ENCODE assay signal across 9 mouse cellular contexts in genomic region chr5:147402505-147402904, GRCm38 (mm10). TPM values are rescaled to one million over a fixed set of nuclear protein-coding genes. Genes with fewer than 3 reads are reported as not detected.
DNase-seq lines count a peak whose midpoint lies in the region; ATAC-seq lines count a peak whose summit lies in the region.
"Had no signal": no experiment of that assay in that cellular context is flagged by ENCODE, and none has a peak within 500 bp of the region (broad histone marks: within the 10 kb centered on the region; RNA-seq: fewer than 3 reads in every experiment).

No protein-coding gene starts in this region.

- H3K4me1 ChIP-seq in liver, embryonic 13.5 days (replicated peaks), result peaks cover 7% of the 10 kb centered on the region; the same call in 1 of the 2 replicates

- intact Hi-C loops in gastrocnemius, postnatal 14 days (cut with DNase I; ENCODE audit: low total_unique reads), result no loop called here

- WGBS in liver, embryonic 13.5 days (ENCODE audit: insufficient replicate concordance), result 12% methylated on average over 5 of the region's 5 CpGs

- H3K36me3 ChIP-seq in liver, embryonic 13.5 days, result no peaks in the 10 kb centered on the region
- H3K36me3 ChIP-seq: lung, embryonic 15.5 days had no signal

- no peak overlapping the region for H3K4me3 ChIP-seq in liver, embryonic 13.5 days (replicated peaks)
- H3K4me3 ChIP-seq: erythroblast, embryonic 14.5 days; lung, embryonic 15.5 days had no signal

- peak; percentile 43 to 59 for DNase-seq in left cerebral cortex, adult 18-20 months (ENCODE audit: low spot score in 2 of 2)
- no peak for DNase-seq in left cerebral cortex, adult 8-10 months (ENCODE audit: low spot score in 2 of 2)
- DNase-seq in MN1 (ENCODE audit: low spot score), result peak; percentile 49
- DNase-seq in adrenal gland, postnatal 25 days, result peak; percentile 56
- DNase-seq in gastrocnemius, postnatal 14 days, result peak; percentile 34
- peak; percentile 23 for DNase-seq in liver, embryonic 13.5 days
- DNase-seq in right cerebral cortex, postnatal 36 days (ENCODE audit: low spot score in 2 of 2), result peak; percentile 27 to 30

- no peak for ATAC-seq in liver, embryonic 13.5 days (ENCODE audit: low read depth)

- H3K9me3 ChIP-seq in liver, embryonic 13.5 days (replicated peaks), result no peaks in the 10 kb centered on the region
- H3K9me3 ChIP-seq: lung, embryonic 15.5 days had no signal

- H3K27ac ChIP-seq in liver, embryonic 13.5 days, result no peak overlapping the region
- H3K27ac ChIP-seq: lung, embryonic 15.5 days had no signal

- H3K27me3 ChIP-seq in liver, embryonic 13.5 days, result peaks cover 49% of the 10 kb centered on the region

- H3K9ac ChIP-seq in liver, embryonic 13.5 days, result no peak overlapping the region
- H3K9ac ChIP-seq: lung, embryonic 15.5 days had no signal

- no peak overlapping the region for H3K4me2 ChIP-seq in liver, embryonic 13.5 days
- H3K4me2 ChIP-seq: lung, embryonic 15.5 days had no signal

RNA-seq across cellular contexts. Expression of gene Flt3, which starts 2.2 kb away (rescaled TPM):
- 1 to 10 TPM; 6.1 to 9.1 TPM for total RNA-seq in left cerebral cortex, adult 18-20 months (2021)
- total RNA-seq in left cerebral cortex, adult 8-10 months (2022), result 1 to 10 TPM; 6.2 to 7.4 (median 6.7) TPM
- total RNA-seq in adrenal gland, postnatal 25 days (2021), result 0.33 TPM in 1 of 2 replicates, not detected in the other
- not detected for total RNA-seq in gastrocnemius, postnatal 14 days (2021)
- 1.6 and 1.8 TPM in 2 replicates for polyA plus RNA-seq in liver, embryonic 13.5 days (2015; fragmentation: Nextera tagmentation; extraction: Ambion mirVana)

RNA-seq across cellular contexts. Expression of gene Pan3, which starts 27.5 kb away (rescaled TPM):
- total RNA-seq in left cerebral cortex, adult 18-20 months (2021), result 10 to 100 TPM; 74.2 to 79.9 TPM
- total RNA-seq in left cerebral cortex, adult 8-10 months (2022), result 100 to 1,000 TPM in 2 of 4 experiments, 10 to 100 TPM in 2; 80.0 to 106 (median 96.8) TPM
- total RNA-seq in adrenal gland, postnatal 25 days (2021), result 119 and 122 TPM in 2 replicates
- total RNA-seq in gastrocnemius, postnatal 14 days (2021), result 10 to 100 TPM; 22.2 to 31.3 TPM
- polyA plus RNA-seq in liver, embryonic 13.5 days (2015; fragmentation: Nextera tagmentation; extraction: Ambion mirVana), result 39.0 and 39.3 TPM in 2 replicates

Comparison
In these comparisons a context has a peak if more than half of its experiments do, and no peak if none do; other contexts are left out.
1. DNase-seq: peak in left cerebral cortex, adult 18-20 months (2 of 2), MN1 (single experiment), adrenal gland, postnatal 25 days (single experiment), gastrocnemius, postnatal 14 days (single experiment), liver, embryonic 13.5 days (single experiment) and right cerebral cortex, postnatal 36 days (2 of 2); none in left cerebral cortex, adult 8-10 months (0 of 2).